Mouse (Mus musculus): ENCODE results near the gene Dusp7. TPM values are rescaled to one million over a fixed set of nuclear protein-coding genes. Genes with fewer than 3 reads are reported as not detected.

Dusp7 gene
- total and polyA plus RNA-seq, 3 experiments = 8.6 to 49.3 (median 27.3) TPM

DNA sequence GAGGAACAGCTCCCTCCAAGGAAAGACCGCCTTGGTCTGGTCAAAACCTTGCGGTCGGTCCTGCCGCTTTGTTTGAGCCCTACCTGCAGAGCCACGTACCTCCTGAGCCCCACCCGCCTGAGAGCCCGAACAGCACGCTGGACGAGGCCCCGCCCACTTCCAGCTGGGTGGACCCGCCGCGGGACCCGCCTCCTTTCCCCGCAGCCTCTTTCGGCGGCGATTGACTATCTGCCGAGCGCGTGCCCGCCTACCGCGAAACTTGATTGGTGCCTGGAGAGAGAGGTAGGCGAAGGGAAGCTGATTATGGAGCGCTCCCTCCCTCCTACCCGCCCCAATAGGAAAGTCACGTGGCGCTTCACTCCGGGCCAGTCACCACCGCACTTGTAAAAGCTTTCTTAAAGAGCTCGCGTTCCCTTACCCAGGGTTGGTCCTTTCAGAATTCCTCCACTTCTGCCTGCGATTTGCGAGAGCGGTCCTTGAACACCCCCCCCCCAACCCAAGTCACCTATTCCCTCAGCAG, 780 bp upstream of the Dusp7 start:
- H3K4me1 ChIP-seq (ENCODE audit: insufficient read depth, low read depth, low read length) = peaks cover 63% of the 10 kb centered on the region
- H3K9me3 ChIP-seq (replicated peaks) = no peaks in the 10 kb centered on the region
- peak overlapping the region; percentile 79 for H3K4me3 ChIP-seq (ENCODE audit: low read depth, low read length)
- H3K36me3 ChIP-seq (replicated peaks) = peaks cover 27% of the 10 kb centered on the region
- peak; percentile 93 for ATAC-seq (ENCODE audit: extremely low read depth, insufficient number of reproducible peaks, low FRiP score, poor library complexity, severe bottlenecking)
- DNase-seq (ENCODE audit: low spot score) = peak; percentile 98
- TF ChIP-seq GATA2 (IDR thresholded peaks at IDR 0.05; ENCODE audit: borderline replicate concordance, low read depth, low read length) (no peak), TAL1 (conservative IDR thresholded peaks at IDR 0.05; ENCODE audit: low read depth, low read length) (no peak), GATA1 (IDR thresholded peaks at IDR 0.05; ENCODE audit: borderline replicate concordance, low read length) (no peak), POLR2AphosphoS5 (IDR thresholded peaks at IDR 0.05; ENCODE audit: insufficient replicate concordance, low read depth, low read length) (no peak), CTCF (IDR thresholded peaks at IDR 0.05; ENCODE audit: low read depth, low read length) (no peak)
- peaks cover 18% of the 10 kb centered on the region for H3K27me3 ChIP-seq (ENCODE audit: insufficient read depth, low read length)

DNA sequence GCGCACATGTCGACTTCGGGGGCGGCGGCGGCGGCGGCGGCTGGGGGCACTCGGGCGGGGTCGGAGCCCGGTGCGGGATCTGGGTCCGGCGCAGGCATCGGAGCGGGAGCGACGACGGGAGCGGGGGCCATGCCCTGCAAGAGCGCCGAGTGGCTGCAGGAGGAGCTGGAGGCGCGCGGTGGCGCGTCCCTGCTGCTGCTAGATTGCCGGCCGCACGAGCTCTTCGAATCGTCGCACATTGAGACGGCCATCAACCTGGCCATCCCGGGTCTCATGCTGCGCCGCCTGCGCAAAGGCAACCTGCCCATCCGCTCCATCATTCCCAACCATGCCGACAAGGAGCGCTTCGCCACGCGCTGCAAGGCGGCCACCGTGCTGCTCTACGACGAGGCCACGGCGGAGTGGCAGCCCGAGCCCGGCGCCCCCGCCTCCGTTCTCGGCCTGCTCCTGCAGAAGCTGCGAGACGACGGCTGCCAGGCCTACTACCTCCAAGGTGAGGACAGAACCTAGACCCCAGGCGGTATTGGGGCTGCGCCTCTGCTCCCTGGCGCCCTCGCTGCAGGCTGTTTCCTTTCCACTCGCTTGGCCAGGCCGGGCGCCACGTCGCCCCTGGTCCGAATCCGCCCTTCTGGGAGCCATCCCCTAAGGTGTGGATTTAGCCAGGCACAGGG, 534 bp downstream of the Dusp7 start:
- no peak for ATAC-seq (ENCODE audit: extremely low read depth, insufficient number of reproducible peaks, low FRiP score, poor library complexity, severe bottlenecking)
- H3K36me3 ChIP-seq (replicated peaks) = peaks cover 40% of the 10 kb centered on the region
- H3K4me1 ChIP-seq (ENCODE audit: insufficient read depth, low read depth, low read length) = peaks cover 63% of the 10 kb centered on the region
- H3K9me3 ChIP-seq (replicated peaks) = no peaks in the 10 kb centered on the region
- H3K27me3 ChIP-seq (ENCODE audit: insufficient read depth, low read length) = peaks cover 11% of the 10 kb centered on the region
- peak; percentile 63 for DNase-seq (ENCODE audit: low spot score)
- H3K4me3 ChIP-seq (ENCODE audit: low read depth, low read length) = peak overlapping the region; percentile 79
- TF ChIP-seq CTCF (IDR thresholded peaks at IDR 0.05; ENCODE audit: low read depth, low read length) (no peak), POLR2AphosphoS5 (IDR thresholded peaks at IDR 0.05; ENCODE audit: insufficient replicate concordance, low read depth, low read length) (no peak), GATA2 (IDR thresholded peaks at IDR 0.05; ENCODE audit: borderline replicate concordance, low read depth, low read length) (no peak), TAL1 (conservative IDR thresholded peaks at IDR 0.05; ENCODE audit: low read depth, low read length) (no peak)

DNA sequence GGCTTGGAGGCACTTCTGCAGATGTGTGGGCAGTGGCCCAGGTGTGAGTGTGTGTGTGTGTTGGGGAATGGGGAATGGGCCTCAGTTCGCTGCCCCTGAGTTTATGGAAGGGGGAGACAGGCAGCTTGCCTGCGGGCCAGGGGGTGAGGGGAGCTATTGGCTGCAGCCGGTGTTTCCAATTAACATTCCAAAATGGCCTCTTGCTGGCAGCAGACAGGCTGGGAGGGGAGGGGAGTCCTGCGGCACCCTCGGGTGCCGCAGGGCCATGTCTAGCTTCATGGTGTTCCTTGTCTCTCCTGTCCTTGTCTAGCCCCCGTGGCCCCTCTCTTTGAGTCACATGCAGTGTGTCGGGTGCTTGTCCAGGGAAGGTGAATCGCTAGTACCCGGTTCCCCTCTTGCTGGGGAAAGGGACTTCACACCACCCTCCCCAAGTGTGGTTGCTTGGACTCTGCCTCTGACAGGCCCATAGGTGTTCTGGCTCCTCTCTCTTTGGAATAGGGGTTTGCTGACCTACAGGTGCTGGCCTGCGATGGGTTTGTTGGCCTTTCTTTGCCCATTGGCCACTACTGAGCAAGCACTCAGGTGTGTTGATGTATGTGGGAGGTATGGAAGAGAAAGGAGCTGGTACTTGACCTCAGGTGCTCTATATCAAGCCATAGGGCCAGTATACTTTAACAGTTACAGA, 1.5 kb downstream of the Dusp7 start:
- peak; percentile 22 for DNase-seq (ENCODE audit: low spot score)
- no peak for ATAC-seq (ENCODE audit: extremely low read depth, insufficient number of reproducible peaks, low FRiP score, poor library complexity, severe bottlenecking)
- Histone ChIP-seq H3K27me3 (ENCODE audit: insufficient read depth, low read length) (peaks cover 6% of the 10 kb centered on the region), H3K9me3 (replicated peaks) (no peaks in the 10 kb centered on the region), H3K4me1 (ENCODE audit: insufficient read depth, low read depth, low read length) (peaks cover 62% of the 10 kb centered on the region), H3K36me3 (replicated peaks) (peaks cover 47% of the 10 kb centered on the region), H3K4me3 (ENCODE audit: low read depth, low read length) (peak overlapping the region; percentile 79)
- no peak for TF ChIP-seq GATA1 (IDR thresholded peaks at IDR 0.05; ENCODE audit: borderline replicate concordance, low read length)
- TF ChIP-seq CTCF (IDR thresholded peaks at IDR 0.05; ENCODE audit: low read depth, low read length) = no peak
- no peak for TF ChIP-seq POLR2AphosphoS5 (IDR thresholded peaks at IDR 0.05; ENCODE audit: insufficient replicate concordance, low read depth, low read length)
- TF ChIP-seq TAL1 (conservative IDR thresholded peaks at IDR 0.05; ENCODE audit: low read depth, low read length) = no peak
- no peak for TF ChIP-seq GATA2 (IDR thresholded peaks at IDR 0.05; ENCODE audit: borderline replicate concordance, low read depth, low read length)

GRCm38 (mm10) chr9:106370620-106371383, 2.4 kb downstream of the Dusp7 start:
- peak overlapping the region; percentile 20; the same call in 1 of the 2 replicates for H3K4me3 ChIP-seq (ENCODE audit: low read depth, low read length)
- DNase-seq (ENCODE audit: low spot score) = no peak
- no peak for TF ChIP-seq TAL1 (conservative IDR thresholded peaks at IDR 0.05; ENCODE audit: low read depth, low read length)
- TF ChIP-seq GATA2 (IDR thresholded peaks at IDR 0.05; ENCODE audit: borderline replicate concordance, low read depth, low read length) = no peak
- no peak for TF ChIP-seq GATA1 (IDR thresholded peaks at IDR 0.05; ENCODE audit: borderline replicate concordance, low read length)
- no peak for TF ChIP-seq CTCF (IDR thresholded peaks at IDR 0.05; ENCODE audit: low read depth, low read length)
- no peak for ATAC-seq (ENCODE audit: extremely low read depth, insufficient number of reproducible peaks, low FRiP score, poor library complexity, severe bottlenecking)
- peaks cover 50% of the 10 kb centered on the region for H3K36me3 ChIP-seq (replicated peaks)
- no peaks in the 10 kb centered on the region; the same call in none of the 2 replicates for H3K27me3 ChIP-seq (ENCODE audit: insufficient read depth, low read length)
- H3K4me1 ChIP-seq (ENCODE audit: insufficient read depth, low read depth, low read length) = peaks cover 60% of the 10 kb centered on the region
- no peaks in the 10 kb centered on the region for H3K9me3 ChIP-seq (replicated peaks)

DNA sequence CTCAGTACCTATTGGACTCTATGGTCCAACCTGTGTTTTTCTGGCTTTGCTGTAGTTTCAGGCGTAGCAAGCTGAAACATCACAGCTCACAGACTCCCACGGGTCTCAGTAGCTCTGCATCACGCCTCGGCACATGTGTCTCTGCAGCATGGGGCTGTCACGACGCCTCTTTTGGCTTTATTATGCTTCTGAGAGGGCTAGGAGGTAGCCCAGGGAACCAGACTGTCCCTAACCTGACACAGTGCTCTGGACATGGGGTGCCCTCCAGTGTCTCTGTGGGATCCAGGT, 2.9 kb downstream of the Dusp7 start:
- Histone ChIP-seq H3K36me3 (replicated peaks) (peaks cover 52% of the 10 kb centered on the region), H3K4me1 (ENCODE audit: insufficient read depth, low read depth, low read length) (peaks cover 58% of the 10 kb centered on the region), H3K4me3 (ENCODE audit: low read depth, low read length) (no peak overlapping the region), H3K27me3 (ENCODE audit: insufficient read depth, low read length) (no peaks in the 10 kb centered on the region; the same call in 1 of the 2 replicates), H3K9me3 (replicated peaks) (no peaks in the 10 kb centered on the region)
- no peak for ATAC-seq (ENCODE audit: extremely low read depth, insufficient number of reproducible peaks, low FRiP score, poor library complexity, severe bottlenecking)
- no peak for DNase-seq (ENCODE audit: low spot score)
- TF ChIP-seq GATA2 (IDR thresholded peaks at IDR 0.05; ENCODE audit: borderline replicate concordance, low read depth, low read length) (no peak), TAL1 (conservative IDR thresholded peaks at IDR 0.05; ENCODE audit: low read depth, low read length) (no peak), CTCF (IDR thresholded peaks at IDR 0.05; ENCODE audit: low read depth, low read length) (no peak), GATA1 (IDR thresholded peaks at IDR 0.05; ENCODE audit: borderline replicate concordance, low read length) (no peak), POLR2AphosphoS5 (IDR thresholded peaks at IDR 0.05; ENCODE audit: insufficient replicate concordance, low read depth, low read length) (no peak)

- Histone ChIP-seq H3K4me1 (ENCODE audit: insufficient read depth, low read depth, low read length) (peaks cover 53% of the 10 kb centered on the region), H3K36me3 (replicated peaks) (peaks cover 52% of the 10 kb centered on the region), H3K9me3 (replicated peaks) (no peaks in the 10 kb centered on the region), H3K27me3 (ENCODE audit: insufficient read depth, low read length) (no peaks in the 10 kb centered on the region; the same call in 1 of the 2 replicates), H3K4me3 (ENCODE audit: low read depth, low read length) (no peak overlapping the region)
- TF ChIP-seq POLR2AphosphoS5 (IDR thresholded peaks at IDR 0.05; ENCODE audit: insufficient replicate concordance, low read depth, low read length) (no peak), GATA2 (IDR thresholded peaks at IDR 0.05; ENCODE audit: borderline replicate concordance, low read depth, low read length) (no peak), TAL1 (conservative IDR thresholded peaks at IDR 0.05; ENCODE audit: low read depth, low read length) (no peak), GATA1 (IDR thresholded peaks at IDR 0.05; ENCODE audit: borderline replicate concordance, low read length) (no peak), CTCF (IDR thresholded peaks at IDR 0.05; ENCODE audit: low read depth, low read length) (no peak)
- DNase-seq (ENCODE audit: low spot score) = peak; percentile 27
- 0 out of 2 replicates have a peak, but pooled peaks have one; percentile 23 for ATAC-seq (ENCODE audit: extremely low read depth, insufficient number of reproducible peaks, low FRiP score, poor library complexity, severe bottlenecking)
Observed at GRCm38 (mm10) chr9:106371776-106372175, 3.3 kb downstream of the Dusp7 start.

All from G1E (cell line).